Mouse (Mus musculus): ENCODE measurements at regions not wholly inside any gene's neighbourhood (a gene's known extent, or its start where the extent isn't known, plus 50 kb on each side); places are given as distances from the start of the nearest gene placed in this dataset.

GRCm38 (mm10) chr12:26075638-26076254 lies 339.3 kb downstream of the Rnf144a start:
- no peak for TF ChIP-seq MAZ (IDR thresholded peaks at IDR 0.05; ENCODE audit: low read depth, low read length)
- TF ChIP-seq JUND (conservative IDR thresholded peaks at IDR 0.05; ENCODE audit: low read depth, low read length) = no peak
- no peak for TF ChIP-seq ELF1 (IDR thresholded peaks at IDR 0.05; ENCODE audit: low read depth, low read length)
- TF ChIP-seq RAD21 (IDR thresholded peaks at IDR 0.05; ENCODE audit: low read depth, low read length) = no peak
- TF ChIP-seq JUN (IDR thresholded peaks at IDR 0.05; ENCODE audit: insufficient read depth, low read depth, low read length) = no peak
- no peak for TF ChIP-seq CTCF (conservative IDR thresholded peaks at IDR 0.05 in 1 of 2, IDR thresholded peaks at IDR 0.05 in 1 of 2; ENCODE audit: low read depth in 2 of 2, low read length in 2 of 2)
- no peak for TF ChIP-seq RCOR1 (conservative IDR thresholded peaks at IDR 0.05; ENCODE audit: low read depth, low read length)
- TF ChIP-seq USF1 (IDR thresholded peaks at IDR 0.05; ENCODE audit: low read depth, low read length) = no peak
- no peak for TF ChIP-seq ZMIZ1 (IDR thresholded peaks at IDR 0.05; ENCODE audit: low read depth, low read length)
- TF ChIP-seq MAFK (IDR thresholded peaks at IDR 0.05; ENCODE audit: insufficient replicate concordance, low read length) = no peak
- TF ChIP-seq SIN3A (IDR thresholded peaks at IDR 0.05; ENCODE audit: low read length) = no peak
- no peak for TF ChIP-seq ZKSCAN1 (IDR thresholded peaks at IDR 0.05; ENCODE audit: borderline replicate concordance, low read depth, low read length)
- TF ChIP-seq EP300 (IDR thresholded peaks at IDR 0.05; ENCODE audit: low read length) = no peak
- no peak for TF ChIP-seq ZC3H11A (IDR thresholded peaks at IDR 0.05; ENCODE audit: low read depth, low read length)
- TF ChIP-seq IRF4 (IDR thresholded peaks at IDR 0.05; ENCODE audit: low read depth, low read length) = no peak
- TF ChIP-seq BHLHE40 (IDR thresholded peaks at IDR 0.05; ENCODE audit: low read depth, low read length) = no peak
- TF ChIP-seq MYC (IDR thresholded peaks at IDR 0.05; ENCODE audit: low read depth, low read length) = no peak
- H3K27ac ChIP-seq (ENCODE audit: insufficient read depth, low read depth) = no peak overlapping the region
- DNase-seq (ENCODE audit: extremely low read depth) = no peak
- H3K4me1 ChIP-seq (ENCODE audit: control insufficient read depth in 1 of 2, insufficient read depth in 2 of 2) = no peaks in the 10 kb centered on the region
- in situ Hi-C loops (cut with MboI; ENCODE audit: low pct_ligation_motif_present, low pct_unique_long_range_greater_than_20kb, low sequenced_read_pairs) (loop anchor here (10.0 kb wide), 1 partner anchor 981 kb away; the partner anchor contains the start of gene Id2), dilution Hi-C loops (cut with MboI; ENCODE audit: extremely low pct_ligation_motif_present, extremely low pct_unique_long_range_greater_than_20kb, low sequenced_read_pairs) (no loop called here)
- no peaks in the 10 kb centered on the region for H3K27me3 ChIP-seq (replicated peaks)
- H3K36me3 ChIP-seq (replicated peaks in 1 of 2; ENCODE audit: control insufficient read depth in 1 of 2, insufficient read depth in 1 of 2, low read length in 1 of 2) = no peaks in the 10 kb centered on the region
- no peaks in the 10 kb centered on the region for H3K9me3 ChIP-seq (replicated peaks; ENCODE audit: low read length)
- no peaks in the 10 kb centered on the region for H3K79me2 ChIP-seq (replicated peaks; ENCODE audit: control insufficient read depth, extremely low read depth, insufficient read depth, poor library complexity, severe bottlenecking)
- no peak overlapping the region for H3K4me3 ChIP-seq (replicated peaks in 1 of 3; ENCODE audit: low read depth in 2 of 3, low read length in 2 of 3, poor library complexity in 1 of 3)
- H3K4me2 ChIP-seq (ENCODE audit: insufficient read depth, low read depth, poor library complexity, severe bottlenecking) = no peak overlapping the region
- H3K9ac ChIP-seq (ENCODE audit: insufficient read depth, low read depth) = no peak overlapping the region

- H3K79me2 ChIP-seq (replicated peaks; ENCODE audit: control insufficient read depth, extremely low read depth, insufficient read depth, poor library complexity, severe bottlenecking) = no peaks in the 10 kb centered on the region
- no peaks in the 10 kb centered on the region for H3K9me3 ChIP-seq (replicated peaks; ENCODE audit: low read length)
- in situ Hi-C loops (cut with MboI; ENCODE audit: low pct_ligation_motif_present, low pct_unique_long_range_greater_than_20kb, low sequenced_read_pairs) = loop anchor here (10.0 kb wide), 1 partner anchor 977 kb away; the partner anchor contains the start of gene Id2
- dilution Hi-C loops (cut with MboI; ENCODE audit: extremely low pct_ligation_motif_present, extremely low pct_unique_long_range_greater_than_20kb, low sequenced_read_pairs) = no loop called here
- no peak for TF ChIP-seq CHD2 (IDR thresholded peaks at IDR 0.05; ENCODE audit: low read length)
- peaks cover 0 to 10% of the 10 kb centered on the region in 2 experiments; a peak in 2 of 4 replicates for H3K4me1 ChIP-seq (ENCODE audit: control insufficient read depth in 1 of 2, insufficient read depth in 2 of 2)
- no peak overlapping the region for H3K4me3 ChIP-seq (replicated peaks in 1 of 3; ENCODE audit: low read depth in 2 of 3, low read length in 2 of 3, poor library complexity in 1 of 3)
- no peak overlapping the region for H3K4me2 ChIP-seq (ENCODE audit: insufficient read depth, low read depth, poor library complexity, severe bottlenecking)
- H3K36me3 ChIP-seq (replicated peaks in 1 of 2; ENCODE audit: control insufficient read depth in 1 of 2, insufficient read depth in 1 of 2, low read length in 1 of 2) = no peaks in the 10 kb centered on the region
- H3K9ac ChIP-seq (ENCODE audit: insufficient read depth, low read depth) = no peak overlapping the region
- DNase-seq (ENCODE audit: extremely low read depth) = no peak
- no peaks in the 10 kb centered on the region for H3K27me3 ChIP-seq (replicated peaks)
- H3K27ac ChIP-seq (ENCODE audit: insufficient read depth, low read depth) = no peak overlapping the region
These were observed 342.9 kb downstream of the Rnf144a start for GRCm38 (mm10) chr12:26072180-26072579.
